Mouse (Mus musculus): ENCODE results near the gene Spata17.

DNA sequence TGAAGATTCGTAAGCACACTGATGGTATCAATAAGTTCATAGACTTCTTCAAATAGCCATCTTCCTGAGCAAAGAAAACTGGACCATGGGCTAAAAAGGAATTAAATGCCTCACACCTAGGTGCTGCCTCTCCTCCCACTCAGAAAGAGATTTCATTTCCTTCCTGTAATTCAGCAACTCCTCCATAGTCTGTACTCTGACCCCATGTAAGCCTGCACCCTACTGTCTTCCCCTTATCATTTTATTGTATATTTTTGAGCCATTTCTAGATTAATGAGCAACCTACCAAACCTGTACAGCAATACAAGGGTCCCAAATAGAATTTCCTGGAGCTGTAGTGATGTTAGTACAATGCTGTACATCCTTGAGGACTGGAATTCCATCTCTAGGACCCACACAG, 211.0 kb downstream of the Spata17 start:
- TF ChIP-seq POLR2A (IDR thresholded peaks at IDR 0.05; ENCODE audit: borderline replicate concordance, low read depth, low read length): no peak
- no peak for TF ChIP-seq CTCF (IDR thresholded peaks at IDR 0.05; ENCODE audit: low read depth, low read length)

Data from bone marrow macrophage, adult 2 months (primary cell).